Mouse (Mus musculus) C2C12 (cell line): ENCODE results near the gene Nap1l4.

Experiments used
- CEBPB ChIP-seq: IDR thresholded peaks from one replicate; pipeline ENCODE4 v1.6.1; 2011; ENCODE audit warnings: low read depth, mild to moderate bottlenecking, control low read depth, moderate library complexity
- CTCF ChIP-seq: IDR thresholded peaks from one replicate; pipeline ENCODE4 v1.5.1; 2011; ENCODE audit not compliant: control insufficient read depth, insufficient read depth, insufficient read length
- MAX ChIP-seq: IDR thresholded peaks from one replicate; pipeline ENCODE4 v1.6.1; 2011; ENCODE audit warnings: mild to moderate bottlenecking, control low read depth
- MYOD1 ChIP-seq: IDR thresholded peaks from one replicate; pipeline ENCODE4 v1.6.1; 2011; ENCODE audit warnings: low read depth; ENCODE audit not compliant: control insufficient read depth, insufficient read length
- USF1 ChIP-seq: IDR thresholded peaks from one replicate; pipeline ENCODE4 v1.6.1; 2011; ENCODE audit warnings: low read depth, mild to moderate bottlenecking, control low read depth, moderate library complexity

GRCm38 (mm10) chr7:143548231-143548961 is 510 bp downstream of the Nap1l4 start:
- no peak for TF ChIP-seq CTCF
- TF ChIP-seq MAX = no peak
- no peak for TF ChIP-seq MYOD1
- TF ChIP-seq CEBPB = no peak
- TF ChIP-seq USF1 = no peak
